Mouse (Mus musculus): ENCODE data around the gene Gm49510. TPM values are rescaled to one million over a fixed set of nuclear protein-coding genes. Genes with fewer than 3 reads are reported as not detected.

Gene Gm49510
- polyA plus RNA-seq, 1 experiment from 2014 or later = 0.15 TPM

GRCm38 (mm10) chr15:78881828-78882227 is 17.6 kb upstream of the Gm49510 start:
- Histone ChIP-seq H3K9me3 (replicated peaks) (no peaks in the 10 kb centered on the region), H3K4me1 (peaks cover 18% of the 10 kb centered on the region), H3K36me3 (ENCODE audit: poor library complexity, severe bottlenecking) (peaks cover 68% of the 10 kb centered on the region), H3K4me2 (no peak overlapping the region), H3K4me3 (no peak overlapping the region), H3K27ac (no peak overlapping the region), H3K9ac (no peak overlapping the region), H3K27me3 (no peaks in the 10 kb centered on the region)
- no peak for ATAC-seq
- WGBS = 85% methylated on average over 3 of the region's 3 CpGs

GRCm38 (mm10) chr15:78889401-78889853 is 10.0 kb upstream of the Gm49510 start:
- no peak overlapping the region for H3K27ac ChIP-seq
- H3K9me3 ChIP-seq (replicated peaks) = no peaks in the 10 kb centered on the region
- H3K36me3 ChIP-seq (ENCODE audit: poor library complexity, severe bottlenecking) = peaks cover 94% of the 10 kb centered on the region
- no peak overlapping the region for H3K4me2 ChIP-seq
- H3K9ac ChIP-seq = no peak overlapping the region
- H3K4me1 ChIP-seq = no peaks in the 10 kb centered on the region
- H3K27me3 ChIP-seq = no peaks in the 10 kb centered on the region
- 24% methylated on average over 12 of the region's 13 CpGs for WGBS
- H3K4me3 ChIP-seq = no peak overlapping the region
- no peak for ATAC-seq

GRCm38 (mm10) chr15:78892440-78892839 is 7.0 kb upstream of the Gm49510 start:
- Histone ChIP-seq H3K4me1 (no peaks in the 10 kb centered on the region), H3K27me3 (no peaks in the 10 kb centered on the region), H3K9ac (no peak overlapping the region), H3K36me3 (ENCODE audit: poor library complexity, severe bottlenecking) (peaks cover 76% of the 10 kb centered on the region), H3K9me3 (replicated peaks) (no peaks in the 10 kb centered on the region), H3K27ac (no peak overlapping the region), H3K4me3 (no peak overlapping the region), H3K4me2 (no peak overlapping the region)
- WGBS = 74% methylated on average over 7 of the region's 7 CpGs
- ATAC-seq = no peak

GRCm38 (mm10) chr15:78894726-78895125 is 4.7 kb upstream of the Gm49510 start:
- WGBS = 77% methylated on average over 13 of the region's 13 CpGs
- Histone ChIP-seq H3K27ac (no peak overlapping the region), H3K36me3 (ENCODE audit: poor library complexity, severe bottlenecking) (peaks cover 54% of the 10 kb centered on the region), H3K4me2 (no peak overlapping the region), H3K4me1 (no peaks in the 10 kb centered on the region; the same call in 1 of the 2 replicates), H3K27me3 (peaks cover 12% of the 10 kb centered on the region), H3K9me3 (replicated peaks) (no peaks in the 10 kb centered on the region), H3K9ac (no peak overlapping the region), H3K4me3 (no peak overlapping the region)
- ATAC-seq = no peak

GRCm38 (mm10) chr15:78895741-78896140 is 3.7 kb upstream of the Gm49510 start:
- Histone ChIP-seq H3K4me2 (no peak overlapping the region), H3K27me3 (peaks cover 22% of the 10 kb centered on the region), H3K4me3 (no peak overlapping the region), H3K27ac (no peak overlapping the region), H3K9me3 (replicated peaks) (no peaks in the 10 kb centered on the region), H3K4me1 (peaks cover 10% of the 10 kb centered on the region), H3K36me3 (ENCODE audit: poor library complexity, severe bottlenecking) (peaks cover 46% of the 10 kb centered on the region), H3K9ac (no peak overlapping the region)
- no peak for ATAC-seq
- WGBS = 98% methylated on average over 2 of the region's 2 CpGs

GRCm38 (mm10) chr15:78896149-78896548 is 3.3 kb upstream of the Gm49510 start:
- no peak overlapping the region for H3K9ac ChIP-seq
- 88% methylated on average over 3 of the region's 3 CpGs for WGBS
- H3K9me3 ChIP-seq (replicated peaks) = no peaks in the 10 kb centered on the region
- H3K4me2 ChIP-seq = no peak overlapping the region
- peaks cover 26% of the 10 kb centered on the region for H3K27me3 ChIP-seq
- no peak overlapping the region for H3K27ac ChIP-seq
- ATAC-seq = no peak
- peaks cover 42% of the 10 kb centered on the region for H3K36me3 ChIP-seq (ENCODE audit: poor library complexity, severe bottlenecking)
- H3K4me1 ChIP-seq = peaks cover 14% of the 10 kb centered on the region
- H3K4me3 ChIP-seq = no peak overlapping the region

GRCm38 (mm10) chr15:78897488-78897887 is 2.0 kb upstream of the Gm49510 start:
- peaks cover 28% of the 10 kb centered on the region for H3K36me3 ChIP-seq (ENCODE audit: poor library complexity, severe bottlenecking)
- H3K9ac ChIP-seq = no peak overlapping the region

GRCm38 (mm10) chr15:78898507-78899001 is 913 bp upstream of the Gm49510 start:
- no peak for ATAC-seq
- no peak overlapping the region for H3K4me3 ChIP-seq
- H3K4me2 ChIP-seq = 0 out of 2 replicates have a peak overlapping the region, but pooled peaks have one; percentile 90

More at GRCm38 (mm10) chr15:78897488-78897887, 2.0 kb upstream of the Gm49510 start:
- Histone ChIP-seq H3K27ac (no peak overlapping the region), H3K4me2 (no peak overlapping the region), H3K9me3 (replicated peaks) (no peaks in the 10 kb centered on the region), H3K4me3 (no peak overlapping the region), H3K4me1 (peaks cover 17% of the 10 kb centered on the region), H3K27me3 (peaks cover 27% of the 10 kb centered on the region)
- no peak for ATAC-seq
- WGBS = 91% methylated on average over 4 of the region's 4 CpGs

GRCm38 (mm10) chr15:78899740-78900584 is 495 bp downstream of the Gm49510 start, which contains the start of gene Sh3bp1:
TSS of gene Sh3bp1 (plus strand) at chr15:78899768.
- Histone ChIP-seq H3K4me2 (peak within 1 kb of the TSS; percentile 90), H3K9ac (peak within 1 kb of the TSS; percentile 71), H3K4me1 (peaks cover 17% of the 10 kb centered on the region), H3K9me3 (replicated peaks) (no peaks in the 10 kb centered on the region), H3K27ac (no peak within 1 kb of the TSS), H3K4me3 (peak within 1 kb of the TSS; percentile 53), H3K36me3 (ENCODE audit: poor library complexity, severe bottlenecking) (peaks cover 7% of the 10 kb centered on the region; the same call in 1 of the 2 replicates), H3K27me3 (peaks cover 27% of the 10 kb centered on the region)
- no peak for ATAC-seq
- 1% methylated on average over 47 of the region's 47 CpGs for WGBS

More at GRCm38 (mm10) chr15:78898507-78899001, 913 bp upstream of the Gm49510 start:
- peaks cover 17% of the 10 kb centered on the region for H3K4me1 ChIP-seq
- no peak overlapping the region for H3K27ac ChIP-seq
- peaks cover 18% of the 10 kb centered on the region for H3K36me3 ChIP-seq (ENCODE audit: poor library complexity, severe bottlenecking)
- H3K9me3 ChIP-seq (replicated peaks) = no peaks in the 10 kb centered on the region
- whole genome bisulfite sequencing = 54% methylated on average over 6 of the region's 6 CpGs
- H3K9ac ChIP-seq = no peak overlapping the region
- H3K27me3 ChIP-seq = peaks cover 27% of the 10 kb centered on the region

- H3K36me3 ChIP-seq (ENCODE audit: poor library complexity, severe bottlenecking) = no peaks in the 10 kb centered on the region
- WGBS = 24% methylated on average over 18 of the region's 18 CpGs
- ATAC-seq = no peak
- peaks cover 27% of the 10 kb centered on the region for H3K27me3 ChIP-seq
- H3K27ac ChIP-seq = no peak overlapping the region
- peak overlapping the region; percentile 71; the same call in 1 of the 2 replicates for H3K9ac ChIP-seq
- peaks cover 17% of the 10 kb centered on the region for H3K4me1 ChIP-seq
- peak overlapping the region; percentile 53 for H3K4me3 ChIP-seq
- H3K4me2 ChIP-seq = peak overlapping the region; percentile 90
- H3K9me3 ChIP-seq (replicated peaks) = no peaks in the 10 kb centered on the region
Observed at GRCm38 (mm10) chr15:78900585-78901421, 1.3 kb downstream of the Gm49510 start.

GRCm38 (mm10) chr15:78901422-78901789 is 1.9 kb downstream of the Gm49510 start:
- H3K9ac ChIP-seq = 0 out of 2 replicates have a peak overlapping the region, but pooled peaks have one; percentile 7
- H3K9me3 ChIP-seq (replicated peaks) = no peaks in the 10 kb centered on the region
- H3K27ac ChIP-seq = no peak overlapping the region
- H3K4me2 ChIP-seq = no peak overlapping the region; the same call in 1 of the 2 replicates
- no peaks in the 10 kb centered on the region for H3K36me3 ChIP-seq (ENCODE audit: poor library complexity, severe bottlenecking)
- peaks cover 27% of the 10 kb centered on the region for H3K27me3 ChIP-seq
- H3K4me3 ChIP-seq = no peak overlapping the region
- peaks cover 17% of the 10 kb centered on the region for H3K4me1 ChIP-seq
- 24% methylated on average over 8 of the region's 8 CpGs for WGBS
- ATAC-seq = no peak

Measured in forebrain, embryonic 13.5 days (tissue).